Mouse (Mus musculus) limb, embryonic 12.5 days (tissue): ENCODE results near the gene Pdcd1lg2. TPM values are rescaled to one million over a fixed set of nuclear protein-coding genes. Genes with fewer than 3 reads are reported as not detected.

Experiments used
- ATAC-seq: fragments of 200-750 bp; cut with Nextera tagmentation; 2 replicates; pipeline ENCODE4 v1.8.0; 2017; ENCODE audit warnings: low read depth, moderate TSS enrichment; ENCODE audit not compliant: insufficient number of reproducible peaks, insufficient read depth, low FRiP score, low TSS enrichment
- H3K27ac ChIP-seq: fragments of 300-500 bp; sonication (generic); 2 replicates; pipeline ENCODE4 v1.5.1; 2016; ENCODE audit warnings: mild to moderate bottlenecking, moderate library complexity
- H3K27me3 ChIP-seq: fragments of 300-500 bp; sonication (generic); 2 replicates; pipeline ENCODE4 v1.6.1; 2016; ENCODE audit warnings: mild to moderate bottlenecking, moderate library complexity
- H3K36me3 ChIP-seq: fragments of 300-500 bp; sonication (generic); 2 replicates; pipeline ENCODE4 v1.6.1; 2016; ENCODE audit warnings: mild to moderate bottlenecking, moderate library complexity
- H3K4me1 ChIP-seq: fragments of 300-500 bp; sonication (generic); replicated peaks from 2 replicates; pipeline ENCODE4 v1.6.1; 2016
- H3K4me2 ChIP-seq: fragments of 300-500 bp; sonication (generic); 2 replicates; pipeline ENCODE4 v1.6.1; 2016; ENCODE audit warnings: mild to moderate bottlenecking, moderate library complexity
- H3K4me3 ChIP-seq: fragments of 300-500 bp; sonication (generic); replicated peaks from 2 replicates; pipeline ENCODE4 v1.5.1; 2016; ENCODE audit warnings: mild to moderate bottlenecking
- H3K9ac ChIP-seq: fragments of 300-500 bp; sonication (generic); replicated peaks from 2 replicates; pipeline ENCODE4 v1.6.1; 2016; ENCODE audit warnings: mild to moderate bottlenecking, moderate library complexity
- H3K9me3 ChIP-seq: fragments of 300-500 bp; sonication (generic); 2 replicates; pipeline ENCODE4 v1.6.1; 2016; ENCODE audit warnings: mild to moderate bottlenecking, moderate library complexity
- WGBS: fragments of 180-500 bp; shearing (Covaris S2); methylation state at CpG from one replicate; pipeline ENCODE4 v1.1.7; 2016; 5-methylcytosine and 5-hydroxymethylcytosine counted together
- polyA plus RNA-seq: library from polyadenylated mRNA; unstranded; fragments of >200 nt; fragmentation: Nextera tagmentation; extraction: Ambion mirVana; gene quantifications from 2 replicates; pipeline ENCODE4 v1.2.1, GENCODE M21; 2016

The Pdcd1lg2 gene
- polyA plus RNA-seq, 1 experiment from 2014 or later, result not detected

DNA sequence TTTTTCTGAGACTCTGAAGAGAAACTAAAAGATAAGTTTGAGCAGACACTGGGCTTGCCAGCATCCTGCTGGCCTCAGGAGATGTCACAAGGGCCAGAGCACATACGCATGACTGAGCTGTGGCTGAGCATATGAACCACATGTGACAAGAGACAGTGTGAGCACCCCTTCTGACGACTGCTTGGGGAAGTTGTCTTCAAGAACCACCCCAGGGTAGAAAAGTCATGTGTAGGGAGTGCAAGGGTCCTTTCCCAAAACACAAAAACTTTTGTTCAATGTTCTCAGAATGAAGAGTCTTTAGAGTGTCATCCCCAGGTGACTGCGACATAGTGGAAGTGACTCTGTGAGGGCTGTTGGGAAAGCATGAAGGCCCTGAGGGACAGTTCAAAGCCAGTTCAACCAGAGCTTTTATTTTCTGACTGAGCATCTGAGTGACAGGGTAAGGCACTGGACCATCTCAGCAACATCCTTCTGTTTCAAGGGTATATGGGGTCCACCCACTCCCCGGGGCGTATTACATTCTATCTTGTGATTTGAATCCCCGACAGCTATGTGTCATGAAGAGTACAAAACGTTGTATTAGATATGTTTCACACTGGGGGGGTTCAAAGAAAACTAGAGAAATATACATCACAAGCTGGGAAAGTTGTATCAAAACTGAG is 76.0 kb downstream of the Pdcd1lg2 start:
- no peaks in the 10 kb centered on the region for H3K27me3 ChIP-seq
- H3K9ac ChIP-seq, result no peak overlapping the region
- no peak overlapping the region for H3K4me3 ChIP-seq
- H3K4me1 ChIP-seq, result no peaks in the 10 kb centered on the region
- no peak for ATAC-seq
- no peaks in the 10 kb centered on the region for H3K9me3 ChIP-seq
- no peak overlapping the region for H3K27ac ChIP-seq
- WGBS, result 84% methylated on average over 7 of the region's 7 CpGs
- H3K36me3 ChIP-seq, result no peaks in the 10 kb centered on the region
- no peak overlapping the region for H3K4me2 ChIP-seq

DNA sequence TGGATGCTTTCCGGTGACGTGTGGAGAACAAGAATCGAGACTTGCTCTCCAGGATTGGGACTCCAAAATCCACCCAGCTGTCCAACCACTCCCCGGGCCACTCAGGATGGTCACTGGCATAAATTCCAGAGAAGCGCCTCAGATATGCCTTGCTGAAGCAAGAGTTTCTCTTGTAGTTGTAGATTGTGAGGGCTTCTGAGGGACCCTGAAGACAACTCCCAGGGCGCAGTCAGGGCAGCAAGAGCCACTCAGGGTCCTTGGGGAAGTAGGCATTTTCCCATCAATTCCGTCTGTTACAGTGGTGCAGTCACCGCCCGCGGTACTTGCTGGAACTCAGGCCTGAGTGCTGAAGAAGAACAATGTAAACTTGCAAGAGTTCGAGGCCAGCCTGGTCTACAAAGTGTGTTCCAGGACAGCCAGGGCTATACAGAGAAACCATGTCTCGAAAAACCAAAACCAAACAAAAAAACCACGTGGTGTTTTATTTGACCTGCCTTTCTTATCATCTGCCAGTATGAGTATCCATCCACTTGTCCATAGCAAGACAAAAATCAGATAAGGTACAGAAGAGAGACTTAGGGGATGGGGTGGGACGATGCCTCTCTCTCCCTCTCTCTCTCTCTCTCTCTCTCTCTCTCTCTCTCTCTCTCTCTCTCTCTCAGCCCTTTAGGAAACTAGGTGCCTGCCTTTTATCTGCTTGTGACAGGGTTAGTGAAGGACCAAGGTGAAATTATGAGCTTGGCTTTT is 76.8 kb downstream of the Pdcd1lg2 start:
- WGBS, result 89% methylated on average over 14 of the region's 14 CpGs
- ATAC-seq, result no peak
- H3K27me3 ChIP-seq, result no peaks in the 10 kb centered on the region

DNA sequence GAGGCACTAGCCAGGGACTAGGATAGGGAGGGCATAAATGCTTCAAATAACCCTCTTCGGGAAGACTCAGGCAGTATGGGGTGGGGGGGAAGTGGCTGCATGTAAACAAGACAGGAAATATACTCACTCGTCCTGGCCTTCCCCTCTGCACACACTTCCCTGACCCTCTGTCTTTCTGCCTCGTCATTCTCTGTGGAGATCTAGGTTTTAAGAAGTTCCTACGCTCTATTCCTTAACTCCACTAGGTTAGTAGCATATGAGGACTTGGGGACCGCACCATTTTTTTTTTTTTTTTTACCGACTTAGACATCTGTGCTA is 77.3 kb downstream of the Pdcd1lg2 start:
- Histone ChIP-seq H3K4me3 (no peak overlapping the region), H3K4me2 (no peak overlapping the region), H3K27ac (no peak overlapping the region), H3K36me3 (no peaks in the 10 kb centered on the region), H3K9ac (no peak overlapping the region), H3K4me1 (no peaks in the 10 kb centered on the region), H3K9me3 (no peaks in the 10 kb centered on the region), H3K27me3 (no peaks in the 10 kb centered on the region)
- ATAC-seq, result no peak
- 40% methylated on average over 6 of the region's 6 CpGs for WGBS

More for the DNA sequence above, 76.8 kb downstream of the Pdcd1lg2 start:
- Histone ChIP-seq H3K9me3 (no peaks in the 10 kb centered on the region), H3K9ac (no peak overlapping the region), H3K36me3 (no peaks in the 10 kb centered on the region), H3K27ac (no peak overlapping the region), H3K4me3 (no peak overlapping the region), H3K4me1 (no peaks in the 10 kb centered on the region), H3K4me2 (no peak overlapping the region)

GRCm38 (mm10) chr19:29488420-29488819 is 77.7 kb downstream of the Pdcd1lg2 start:
- H3K9ac ChIP-seq, result no peak overlapping the region
- ATAC-seq, result no peak
- H3K27ac ChIP-seq, result no peak overlapping the region
- no peaks in the 10 kb centered on the region for H3K9me3 ChIP-seq
- H3K27me3 ChIP-seq, result no peaks in the 10 kb centered on the region
- H3K4me1 ChIP-seq, result no peaks in the 10 kb centered on the region
- no peak overlapping the region for H3K4me2 ChIP-seq
- H3K36me3 ChIP-seq, result no peaks in the 10 kb centered on the region
- no peak overlapping the region for H3K4me3 ChIP-seq
- WGBS, result 62% methylated on average over 10 of the region's 10 CpGs

GRCm38 (mm10) chr19:29489785-29490284 is 79.1 kb downstream of the Pdcd1lg2 start:
- 71% methylated on average over 3 of the region's 3 CpGs for WGBS
- Histone ChIP-seq H3K4me3 (no peak overlapping the region), H3K27ac (no peak overlapping the region), H3K4me1 (no peaks in the 10 kb centered on the region), H3K36me3 (no peaks in the 10 kb centered on the region), H3K27me3 (no peaks in the 10 kb centered on the region), H3K9ac (no peak overlapping the region), H3K9me3 (no peaks in the 10 kb centered on the region), H3K4me2 (no peak overlapping the region)
- no peak for ATAC-seq

- Histone ChIP-seq H3K4me3 (no peak overlapping the region), H3K4me1 (no peaks in the 10 kb centered on the region), H3K27me3 (no peaks in the 10 kb centered on the region), H3K9ac (no peak overlapping the region), H3K36me3 (no peaks in the 10 kb centered on the region), H3K4me2 (no peak overlapping the region), H3K27ac (no peak overlapping the region), H3K9me3 (no peaks in the 10 kb centered on the region)
- ATAC-seq, result no peak
- WGBS, result 66% methylated on average over 9 of the region's 9 CpGs
Observed at GRCm38 (mm10) chr19:29491467-29491866, 80.7 kb downstream of the Pdcd1lg2 start.

DNA sequence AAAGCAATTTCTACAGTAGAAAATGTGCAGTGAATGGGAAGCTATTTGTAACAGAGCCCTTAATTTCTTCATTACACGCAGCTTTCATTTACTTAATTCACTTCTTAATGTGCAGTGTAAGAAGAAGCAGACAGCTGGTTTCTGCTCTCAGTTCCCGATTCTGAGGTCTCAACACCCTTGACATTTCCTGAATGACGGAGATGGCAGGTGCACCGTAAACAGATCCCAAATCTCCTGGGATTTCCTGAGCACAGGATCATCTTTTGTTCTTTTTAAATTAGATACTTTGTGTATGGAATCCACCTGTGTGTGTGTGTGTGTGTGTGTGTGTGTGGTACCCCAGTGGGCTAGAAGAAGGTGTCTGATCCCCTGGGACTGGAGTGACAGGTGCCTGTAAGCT is 83.7 kb downstream of the Pdcd1lg2 start:
- WGBS, result 82% methylated on average over 4 of the region's 4 CpGs
- H3K9ac ChIP-seq, result no peak overlapping the region
- no peaks in the 10 kb centered on the region for H3K27me3 ChIP-seq
- H3K27ac ChIP-seq, result no peak overlapping the region
- no peak overlapping the region for H3K4me3 ChIP-seq
- H3K4me1 ChIP-seq, result no peaks in the 10 kb centered on the region
- no peak overlapping the region for H3K4me2 ChIP-seq
- no peaks in the 10 kb centered on the region for H3K9me3 ChIP-seq
- H3K36me3 ChIP-seq, result no peaks in the 10 kb centered on the region
- ATAC-seq, result no peak

- H3K27ac ChIP-seq, result no peak overlapping the region
- H3K4me2 ChIP-seq, result no peak overlapping the region
- no peak for ATAC-seq
- no peaks in the 10 kb centered on the region for H3K36me3 ChIP-seq
- H3K9ac ChIP-seq, result no peak overlapping the region
- H3K9me3 ChIP-seq, result no peaks in the 10 kb centered on the region
- 69% methylated on average over 6 of the region's 6 CpGs for WGBS
- no peaks in the 10 kb centered on the region for H3K4me1 ChIP-seq
- no peak overlapping the region for H3K4me3 ChIP-seq
- H3K27me3 ChIP-seq, result no peaks in the 10 kb centered on the region
Observed at GRCm38 (mm10) chr19:29496001-29496597, 85.4 kb downstream of the Pdcd1lg2 start.

DNA sequence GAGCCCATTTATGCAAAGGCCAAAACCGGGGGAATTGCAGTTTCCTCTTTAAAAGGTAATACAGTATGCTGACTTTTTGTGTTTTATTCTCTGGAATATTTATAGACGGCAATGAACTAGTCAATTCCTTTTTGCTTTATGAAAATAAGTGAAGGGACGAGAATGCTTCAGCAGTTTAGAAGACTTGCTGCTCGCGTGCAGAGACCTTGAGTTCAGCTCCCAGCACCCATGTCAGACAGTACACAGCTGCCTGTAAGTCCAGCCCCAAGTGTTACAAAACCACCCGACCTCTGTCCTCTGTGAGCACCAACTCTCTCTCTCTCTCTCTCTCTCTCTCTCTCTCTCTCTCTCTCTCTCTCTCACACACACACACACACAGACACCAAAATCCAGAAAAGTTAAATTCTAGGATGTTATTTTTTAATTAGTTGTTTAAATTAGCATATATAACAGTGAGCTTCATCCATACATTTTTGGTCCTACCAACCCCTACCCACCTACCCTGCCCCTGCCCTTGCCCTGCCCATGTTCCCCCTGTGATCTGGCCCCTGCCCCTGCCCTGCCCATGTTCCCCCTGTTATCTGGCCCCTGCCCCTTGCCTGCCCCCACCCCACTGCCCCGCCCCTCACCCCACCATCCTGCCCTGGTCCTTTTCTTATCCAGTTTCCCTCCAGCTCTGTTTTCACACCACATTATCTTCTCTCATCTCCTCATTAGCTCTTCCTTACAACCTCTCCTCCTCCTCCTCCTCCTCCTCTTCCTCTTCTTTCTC is 86.3 kb downstream of the Pdcd1lg2 start:
- 79% methylated on average over 7 of the region's 7 CpGs for WGBS
- Histone ChIP-seq H3K4me1 (no peaks in the 10 kb centered on the region), H3K4me2 (no peak overlapping the region), H3K9me3 (no peaks in the 10 kb centered on the region), H3K9ac (no peak overlapping the region), H3K36me3 (no peaks in the 10 kb centered on the region), H3K4me3 (no peak overlapping the region), H3K27me3 (no peaks in the 10 kb centered on the region), H3K27ac (no peak overlapping the region)
- ATAC-seq, result no peak

GRCm38 (mm10) chr19:29497874-29498273 is 87.2 kb downstream of the Pdcd1lg2 start:
- ATAC-seq, result no peak
- H3K36me3 ChIP-seq, result no peaks in the 10 kb centered on the region
- H3K4me2 ChIP-seq, result no peak overlapping the region
- WGBS, result 89% methylated on average over 7 of the region's 7 CpGs
- no peaks in the 10 kb centered on the region for H3K9me3 ChIP-seq
- no peak overlapping the region for H3K4me3 ChIP-seq
- H3K27me3 ChIP-seq, result no peaks in the 10 kb centered on the region
- H3K27ac ChIP-seq, result no peak overlapping the region
- no peaks in the 10 kb centered on the region for H3K4me1 ChIP-seq
- H3K9ac ChIP-seq, result no peak overlapping the region

DNA sequence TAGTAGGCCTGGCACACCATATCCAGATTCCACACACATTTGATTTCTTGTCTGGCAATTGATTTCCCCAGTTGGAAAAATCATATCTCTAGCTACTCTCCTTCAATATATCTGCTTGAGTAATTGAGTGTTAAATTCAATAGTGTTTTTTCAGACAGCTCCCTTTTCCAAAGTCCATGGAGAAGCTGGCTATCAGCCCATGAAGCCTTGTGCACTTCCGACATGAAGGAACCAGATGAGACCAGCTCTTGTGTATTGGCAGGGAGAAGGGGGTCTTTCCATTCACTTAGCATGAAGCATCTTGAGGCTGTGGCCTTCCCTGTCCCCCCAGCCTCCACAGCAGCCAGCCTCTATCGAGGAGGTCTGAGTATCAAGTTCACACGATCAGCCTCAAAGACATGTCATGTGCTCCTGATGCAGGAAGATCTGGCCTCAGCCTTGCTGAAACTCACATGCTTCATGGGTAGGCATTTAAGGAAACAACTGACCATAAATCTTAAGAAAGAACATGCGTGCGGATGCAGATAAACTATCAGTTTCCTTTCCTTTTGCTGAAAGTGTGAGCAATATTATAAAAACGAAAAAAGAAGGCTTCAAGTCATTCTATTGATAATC is 88.2 kb downstream of the Pdcd1lg2 start:
- Histone ChIP-seq H3K27ac (no peak overlapping the region), H3K4me3 (no peak overlapping the region), H3K9me3 (no peaks in the 10 kb centered on the region), H3K4me2 (no peak overlapping the region), H3K9ac (no peak overlapping the region), H3K27me3 (no peaks in the 10 kb centered on the region), H3K4me1 (no peaks in the 10 kb centered on the region), H3K36me3 (no peaks in the 10 kb centered on the region)
- 75% methylated on average over 6 of the region's 6 CpGs for WGBS
- no peak for ATAC-seq
